Mouse (Mus musculus): ENCODE measurements around the gene Ano5. TPM values are rescaled to one million over a fixed set of nuclear protein-coding genes. Genes with fewer than 3 reads are reported as not detected.

The Ano5 gene
- 1.1 and 1.4 TPM in 2 replicates for polyA plus RNA-seq (2015; fragmentation: Nextera tagmentation; extraction: Ambion mirVana)

GRCm38 (mm10) chr7:51510671-51511651 is at the start of gene Ano5:
Gene Ano5 (plus strand): TSS chr7:51511029.
- ATAC-seq, result peak; percentile 87
- H3K27me3 ChIP-seq (replicated peaks; ENCODE audit: control insufficient read depth, insufficient read depth, low read length), result peaks cover 6% of the 10 kb centered on the region
- peaks cover 7% of the 10 kb centered on the region; the same call in 1 of the 2 replicates for H3K4me1 ChIP-seq (ENCODE audit: control insufficient read depth, insufficient read depth, low read depth, low read length)
- no peaks in the 10 kb centered on the region for H3K9me3 ChIP-seq (ENCODE audit: control insufficient read depth, low read length)
- peak within 1 kb of the TSS; percentile 64 for H3K4me3 ChIP-seq (ENCODE audit: low read length)
- H3K4me2 ChIP-seq (ENCODE audit: low read length), result peak within 1 kb of the TSS; percentile 90
- H3K36me3 ChIP-seq (ENCODE audit: control insufficient read depth, insufficient read depth, low read length), result no peaks in the 10 kb centered on the region
- WGBS, result 2% methylated on average over 45 of the region's 45 CpGs
- H3K27ac ChIP-seq (ENCODE audit: low read depth, low read length), result peak within 1 kb of the TSS; percentile 51
- H3K9ac ChIP-seq (ENCODE audit: low read depth, low read length), result peak within 1 kb of the TSS; percentile 75

- H3K4me1 ChIP-seq (ENCODE audit: control insufficient read depth, insufficient read depth, low read depth, low read length), result no peaks in the 10 kb centered on the region
Measured at GRCm38 (mm10) chr7:51499396-51499795, 11.4 kb upstream of the Ano5 start.

DNA sequence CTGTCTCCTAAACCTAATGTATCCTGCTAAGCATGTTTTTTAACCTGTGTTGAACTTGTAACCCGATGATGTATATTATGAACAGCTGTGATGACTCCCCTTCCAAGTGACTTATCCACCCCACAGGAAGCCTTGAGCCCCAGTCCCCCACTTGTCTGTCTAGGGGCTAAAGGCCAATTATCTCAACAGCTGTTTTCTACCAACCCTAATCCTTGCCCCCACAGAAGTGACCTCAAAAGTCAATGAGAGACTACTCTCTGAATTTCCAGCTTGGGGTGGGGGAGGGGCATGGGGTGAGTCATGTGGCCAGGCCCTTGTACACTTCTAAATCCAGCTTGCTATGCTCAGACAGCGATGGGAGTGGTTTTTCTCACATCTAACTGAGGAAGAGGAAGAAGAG is 6.9 kb upstream of the Ano5 start:
- Histone ChIP-seq H3K9me3 (ENCODE audit: control insufficient read depth, low read length) (no peaks in the 10 kb centered on the region), H3K4me1 (ENCODE audit: control insufficient read depth, insufficient read depth, low read depth, low read length) (no peaks in the 10 kb centered on the region), H3K9ac (ENCODE audit: low read depth, low read length) (no peak overlapping the region), H3K27ac (ENCODE audit: low read depth, low read length) (no peak overlapping the region), H3K4me2 (ENCODE audit: low read length) (no peak overlapping the region), H3K36me3 (ENCODE audit: control insufficient read depth, insufficient read depth, low read length) (no peaks in the 10 kb centered on the region), H3K27me3 (replicated peaks; ENCODE audit: control insufficient read depth, insufficient read depth, low read length) (no peaks in the 10 kb centered on the region), H3K4me3 (ENCODE audit: low read length) (no peak overlapping the region)
- no peak for ATAC-seq
- 52% methylated on average over 2 of the region's 2 CpGs for WGBS

More at GRCm38 (mm10) chr7:51499396-51499795, 11.4 kb upstream of the Ano5 start:
- 38% methylated on average over 2 of the region's 2 CpGs for WGBS
- Histone ChIP-seq H3K36me3 (ENCODE audit: control insufficient read depth, insufficient read depth, low read length) (no peaks in the 10 kb centered on the region), H3K4me2 (ENCODE audit: low read length) (no peak overlapping the region), H3K9me3 (ENCODE audit: control insufficient read depth, low read length) (no peaks in the 10 kb centered on the region), H3K9ac (ENCODE audit: low read depth, low read length) (no peak overlapping the region), H3K27ac (ENCODE audit: low read depth, low read length) (no peak overlapping the region), H3K4me3 (ENCODE audit: low read length) (no peak overlapping the region), H3K27me3 (replicated peaks; ENCODE audit: control insufficient read depth, insufficient read depth, low read length) (no peaks in the 10 kb centered on the region)
- 0 out of 2 replicates have a peak, but pooled peaks have one; percentile 56 for ATAC-seq

- ATAC-seq, result peak; percentile 37; the same call in 1 of the 2 replicates
- Histone ChIP-seq H3K27me3 (replicated peaks; ENCODE audit: control insufficient read depth, insufficient read depth, low read length) (peaks cover 6% of the 10 kb centered on the region), H3K36me3 (ENCODE audit: control insufficient read depth, insufficient read depth, low read length) (no peaks in the 10 kb centered on the region), H3K4me2 (ENCODE audit: low read length) (peak overlapping the region; percentile 90), H3K4me3 (ENCODE audit: low read length) (no peak overlapping the region; the same call in 1 of the 2 replicates), H3K4me1 (ENCODE audit: control insufficient read depth, insufficient read depth, low read depth, low read length) (peaks cover 7% of the 10 kb centered on the region; the same call in 1 of the 2 replicates), H3K27ac (ENCODE audit: low read depth, low read length) (no peak overlapping the region), H3K9me3 (ENCODE audit: control insufficient read depth, low read length) (no peaks in the 10 kb centered on the region), H3K9ac (ENCODE audit: low read depth, low read length) (no peak overlapping the region)
- 79% methylated on average over 7 of the region's 7 CpGs for WGBS
Measured at GRCm38 (mm10) chr7:51510147-51510546, 682 bp upstream of the Ano5 start.

GRCm38 (mm10) chr7:51539344-51539743 is 28.5 kb downstream of the Ano5 start:
- Histone ChIP-seq H3K4me3 (ENCODE audit: low read length) (no peak overlapping the region), H3K27me3 (replicated peaks; ENCODE audit: control insufficient read depth, insufficient read depth, low read length) (no peaks in the 10 kb centered on the region), H3K27ac (ENCODE audit: low read depth, low read length) (no peak overlapping the region), H3K4me1 (ENCODE audit: control insufficient read depth, insufficient read depth, low read depth, low read length) (no peaks in the 10 kb centered on the region), H3K9me3 (ENCODE audit: control insufficient read depth, low read length) (no peaks in the 10 kb centered on the region), H3K4me2 (ENCODE audit: low read length) (no peak overlapping the region), H3K36me3 (ENCODE audit: control insufficient read depth, insufficient read depth, low read length) (no peaks in the 10 kb centered on the region), H3K9ac (ENCODE audit: low read depth, low read length) (no peak overlapping the region)
- no peak for ATAC-seq

DNA sequence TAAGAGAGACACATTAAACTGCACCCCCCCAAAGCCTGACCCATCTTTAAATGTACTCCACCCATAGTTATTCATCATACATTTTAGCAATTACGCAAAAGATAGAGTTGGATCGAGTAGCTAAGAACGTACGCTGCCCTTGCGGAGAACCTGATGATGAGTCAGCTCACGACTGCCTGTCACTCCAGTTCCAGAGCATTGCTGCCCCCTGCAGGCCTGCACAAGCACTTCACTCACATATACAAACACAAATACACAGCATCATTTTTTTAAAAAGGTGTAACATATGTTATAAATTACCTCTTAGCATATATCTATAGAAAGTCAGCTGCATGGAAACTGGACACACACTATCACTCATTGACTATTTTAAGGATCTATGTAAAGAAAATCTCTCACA is 29.9 kb downstream of the Ano5 start:
- Histone ChIP-seq H3K27me3 (replicated peaks; ENCODE audit: control insufficient read depth, insufficient read depth, low read length) (no peaks in the 10 kb centered on the region), H3K9me3 (ENCODE audit: control insufficient read depth, low read length) (no peaks in the 10 kb centered on the region), H3K4me1 (ENCODE audit: control insufficient read depth, insufficient read depth, low read depth, low read length) (no peaks in the 10 kb centered on the region), H3K9ac (ENCODE audit: low read depth, low read length) (no peak overlapping the region), H3K27ac (ENCODE audit: low read depth, low read length) (no peak overlapping the region), H3K4me3 (ENCODE audit: low read length) (no peak overlapping the region), H3K36me3 (ENCODE audit: control insufficient read depth, insufficient read depth, low read length) (no peaks in the 10 kb centered on the region), H3K4me2 (ENCODE audit: low read length) (no peak overlapping the region)
- ATAC-seq, result no peak
- WGBS, result 66% methylated on average over 6 of the region's 6 CpGs

GRCm38 (mm10) chr7:51600021-51600420 is 89.2 kb downstream of the Ano5 start:
- H3K4me1 ChIP-seq (ENCODE audit: control insufficient read depth, insufficient read depth, low read depth, low read length), result no peaks in the 10 kb centered on the region
- no peak overlapping the region for H3K9ac ChIP-seq (ENCODE audit: low read depth, low read length)
- no peak overlapping the region for H3K27ac ChIP-seq (ENCODE audit: low read depth, low read length)
- H3K4me3 ChIP-seq (ENCODE audit: low read length), result no peak overlapping the region
- no peaks in the 10 kb centered on the region for H3K27me3 ChIP-seq (replicated peaks; ENCODE audit: control insufficient read depth, insufficient read depth, low read length)
- no peaks in the 10 kb centered on the region for H3K9me3 ChIP-seq (ENCODE audit: control insufficient read depth, low read length)
- H3K36me3 ChIP-seq (ENCODE audit: control insufficient read depth, insufficient read depth, low read length), result no peaks in the 10 kb centered on the region
- 86% methylated on average over 4 of the region's 4 CpGs for WGBS
- ATAC-seq, result no peak
- H3K4me2 ChIP-seq (ENCODE audit: low read length), result no peak overlapping the region

DNA sequence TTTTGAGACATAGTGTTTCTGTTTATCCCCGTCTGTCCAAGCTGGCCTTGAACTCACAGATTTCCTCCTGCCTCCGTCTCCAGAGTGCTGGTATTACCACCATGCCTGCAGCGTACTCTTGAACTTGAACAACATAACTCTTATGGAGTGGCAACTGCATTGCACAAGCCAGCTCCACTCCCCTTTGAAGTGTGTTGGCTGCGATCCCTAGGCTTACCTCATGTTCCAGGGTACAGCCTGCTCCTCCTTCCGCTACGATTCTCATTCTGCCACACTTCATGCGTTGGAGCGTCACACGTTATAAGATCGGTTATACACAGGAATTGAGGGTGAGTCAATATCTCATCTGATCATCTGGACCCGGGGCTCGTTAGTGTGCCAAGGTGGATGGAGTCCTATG is 92.9 kb downstream of the Ano5 start:
- 90% methylated on average over 12 of the region's 12 CpGs for WGBS
- no peak for ATAC-seq
- no peaks in the 10 kb centered on the region for H3K27me3 ChIP-seq (replicated peaks; ENCODE audit: control insufficient read depth, insufficient read depth, low read length)

GRCm38 (mm10) chr7:51614404-51614803 is 103.6 kb downstream of the Ano5 start:
- H3K9me3 ChIP-seq (ENCODE audit: control insufficient read depth, low read length), result no peaks in the 10 kb centered on the region
- no peaks in the 10 kb centered on the region for H3K4me1 ChIP-seq (ENCODE audit: control insufficient read depth, insufficient read depth, low read depth, low read length)
- no peak for ATAC-seq
- H3K36me3 ChIP-seq (ENCODE audit: control insufficient read depth, insufficient read depth, low read length), result no peaks in the 10 kb centered on the region
- H3K9ac ChIP-seq (ENCODE audit: low read depth, low read length), result no peak overlapping the region
- H3K4me2 ChIP-seq (ENCODE audit: low read length), result no peak overlapping the region
- 41% methylated on average over 5 of the region's 5 CpGs for WGBS
- no peak overlapping the region for H3K4me3 ChIP-seq (ENCODE audit: low read length)
- no peak overlapping the region for H3K27ac ChIP-seq (ENCODE audit: low read depth, low read length)
- no peaks in the 10 kb centered on the region for H3K27me3 ChIP-seq (replicated peaks; ENCODE audit: control insufficient read depth, insufficient read depth, low read length)

More for the DNA sequence above, 92.9 kb downstream of the Ano5 start:
- Histone ChIP-seq H3K27ac (ENCODE audit: low read depth, low read length) (no peak overlapping the region), H3K9ac (ENCODE audit: low read depth, low read length) (no peak overlapping the region), H3K4me1 (ENCODE audit: control insufficient read depth, insufficient read depth, low read depth, low read length) (no peaks in the 10 kb centered on the region), H3K9me3 (ENCODE audit: control insufficient read depth, low read length) (no peaks in the 10 kb centered on the region), H3K4me3 (ENCODE audit: low read length) (no peak overlapping the region), H3K36me3 (ENCODE audit: control insufficient read depth, insufficient read depth, low read length) (no peaks in the 10 kb centered on the region), H3K4me2 (ENCODE audit: low read length) (no peak overlapping the region)
